Mouse (Mus musculus) megakaryocyte, embryonic 14.5 days (primary cell): ENCODE measurements around the gene Micu1.

Source experiments
- FLI1 ChIP-seq: IDR thresholded peaks from 2 replicates; pipeline ENCODE4 v1.6.1; 2012; ENCODE audit warnings: low read length, inconsistent platforms, mixed read lengths
- GATA1 ChIP-seq: IDR thresholded peaks from 3 replicates; pipeline ENCODE4 v1.6.1; 2012; ENCODE audit warnings: mixed read lengths, low read length, inconsistent platforms, borderline replicate concordance

- TF ChIP-seq GATA1 (no peak), FLI1 (no peak)
These were observed 197.8 kb downstream of the Micu1 start for GRCm38 (mm10) chr10:59900174-59900435.
